Mouse (Mus musculus): ENCODE results near the gene Arhgap25. TPM values are rescaled to one million over a fixed set of nuclear protein-coding genes. Genes with fewer than 3 reads are reported as not detected.
"Not testable (repeated sequence)": the region's sequence is repeated elsewhere in the genome, so short reads cannot be mapped to it uniquely, and the experiment has no call there.

Gene Arhgap25
- total and polyA plus RNA-seq, 2 experiments = 0.40 to 1.6 TPM

- DNase-seq (ENCODE audit: extremely low read depth, low read depth, low spot score) = no peak
- Histone ChIP-seq H3K4me3 (ENCODE audit: insufficient read depth, low read depth, low read length) (no peak overlapping the region), H3K79me2 (ENCODE audit: control insufficient read depth, insufficient read depth, low read length) (no peaks in the 10 kb centered on the region), H3K36me3 (ENCODE audit: control insufficient read depth, insufficient read depth, low read length) (no peaks in the 10 kb centered on the region), H3K9ac (ENCODE audit: low read depth, low read length) (no peak overlapping the region), H3K27ac (replicated peaks; ENCODE audit: insufficient read depth, low read depth, low read length) (no peak overlapping the region), H3K4me1 (ENCODE audit: control insufficient read depth, insufficient read depth, low read length) (no peaks in the 10 kb centered on the region), H3K27me3 (ENCODE audit: control insufficient read depth, insufficient read depth, low read length) (no peaks in the 10 kb centered on the region)
- TF ChIP-seq CTCF (IDR thresholded peaks at IDR 0.05; ENCODE audit: low read depth, low read length) = no peak
- TF ChIP-seq POLR2A (IDR thresholded peaks at IDR 0.05; ENCODE audit: extremely low read depth, insufficient read depth, low read length) = no peak
- 84% methylated on average over 7 of the region's 7 CpGs for WGBS
These were observed 9.3 kb downstream of the Arhgap25 start for GRCm38 (mm10) chr6:87523736-87524135.

DNA sequence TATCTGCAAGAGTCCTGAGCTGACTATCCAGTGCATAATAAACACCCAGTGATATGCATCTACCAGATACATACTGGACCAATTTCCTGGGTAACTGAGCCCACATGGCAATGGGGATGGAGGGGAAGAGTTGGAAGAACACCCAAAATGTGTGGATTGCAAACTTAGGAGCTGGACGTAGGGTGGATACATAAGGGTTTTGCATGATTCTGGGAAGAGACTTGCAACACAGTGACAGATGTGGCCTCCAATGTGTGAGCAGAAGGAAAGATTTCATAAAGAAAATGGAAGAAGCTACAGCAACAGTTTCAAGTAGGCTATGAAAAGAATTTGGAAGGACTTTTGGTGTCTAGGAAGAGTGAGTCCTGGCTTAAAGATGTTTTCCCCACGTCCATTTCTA lies 10.0 kb downstream of the Arhgap25 start:
- Histone ChIP-seq H3K79me2 (ENCODE audit: control insufficient read depth, insufficient read depth, low read length) (no peaks in the 10 kb centered on the region), H3K27me3 (ENCODE audit: control insufficient read depth, insufficient read depth, low read length) (no peaks in the 10 kb centered on the region), H3K4me3 (ENCODE audit: insufficient read depth, low read depth, low read length) (no peak overlapping the region), H3K9ac (ENCODE audit: low read depth, low read length) (no peak overlapping the region), H3K27ac (replicated peaks; ENCODE audit: insufficient read depth, low read depth, low read length) (no peak overlapping the region), H3K36me3 (ENCODE audit: control insufficient read depth, insufficient read depth, low read length) (no peaks in the 10 kb centered on the region), H3K4me1 (ENCODE audit: control insufficient read depth, insufficient read depth, low read length) (no peaks in the 10 kb centered on the region)
- no peak for DNase-seq (ENCODE audit: extremely low read depth, low read depth, low spot score)
- 80% methylated on average over 2 of the region's 2 CpGs for WGBS
- TF ChIP-seq CTCF (IDR thresholded peaks at IDR 0.05; ENCODE audit: low read depth, low read length) = no peak
- no peak for TF ChIP-seq POLR2A (IDR thresholded peaks at IDR 0.05; ENCODE audit: extremely low read depth, insufficient read depth, low read length)

GRCm38 (mm10) chr6:87522236-87522635 lies 10.8 kb downstream of the Arhgap25 start:
- Histone ChIP-seq H3K9ac (ENCODE audit: low read depth, low read length) (no peak overlapping the region), H3K4me3 (ENCODE audit: insufficient read depth, low read depth, low read length) (no peak overlapping the region), H3K4me1 (ENCODE audit: control insufficient read depth, insufficient read depth, low read length) (no peaks in the 10 kb centered on the region), H3K27me3 (ENCODE audit: control insufficient read depth, insufficient read depth, low read length) (no peaks in the 10 kb centered on the region), H3K27ac (replicated peaks; ENCODE audit: insufficient read depth, low read depth, low read length) (no peak overlapping the region), H3K36me3 (ENCODE audit: control insufficient read depth, insufficient read depth, low read length) (no peaks in the 10 kb centered on the region), H3K79me2 (ENCODE audit: control insufficient read depth, insufficient read depth, low read length) (no peaks in the 10 kb centered on the region)
- no peak for DNase-seq (ENCODE audit: extremely low read depth, low read depth, low spot score)
- TF ChIP-seq POLR2A (IDR thresholded peaks at IDR 0.05; ENCODE audit: extremely low read depth, insufficient read depth, low read length) (no peak), CTCF (IDR thresholded peaks at IDR 0.05; ENCODE audit: low read depth, low read length) (peak; percentile 24; the same call in 1 of the 2 replicates)
- WGBS = 44% methylated on average over 3 of the region's 3 CpGs

DNA sequence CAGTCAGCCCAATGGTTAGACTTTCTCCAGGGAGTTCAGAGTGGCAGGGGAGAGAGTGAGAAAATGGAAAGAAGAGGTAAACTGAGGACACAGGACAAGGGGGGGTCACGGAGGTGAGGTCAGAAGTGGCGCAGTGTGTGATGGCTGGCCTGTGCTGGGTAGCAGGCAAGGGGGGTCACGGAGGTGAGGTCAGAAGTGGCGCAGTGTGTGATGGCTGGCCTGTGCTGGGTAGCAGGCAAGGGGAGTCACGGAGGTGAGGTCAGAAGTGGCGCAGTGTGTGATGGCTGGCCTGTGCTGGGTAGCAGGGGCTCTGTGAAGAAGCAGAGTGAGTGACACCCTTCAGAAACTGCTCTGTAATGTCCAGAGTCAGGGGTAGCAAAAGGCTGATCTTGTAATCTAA lies 11.4 kb downstream of the Arhgap25 start:
- not testable (repeated sequence) for H3K9ac ChIP-seq (ENCODE audit: low read depth, low read length); H3K36me3 ChIP-seq (ENCODE audit: control insufficient read depth, insufficient read depth, low read length); DNase-seq (ENCODE audit: extremely low read depth, low read depth, low spot score); H3K79me2 ChIP-seq (ENCODE audit: control insufficient read depth, insufficient read depth, low read length); H3K27ac ChIP-seq (replicated peaks; ENCODE audit: insufficient read depth, low read depth, low read length); H3K4me1 ChIP-seq (ENCODE audit: control insufficient read depth, insufficient read depth, low read length); H3K4me3 ChIP-seq (ENCODE audit: insufficient read depth, low read depth, low read length); H3K27me3 ChIP-seq (ENCODE audit: control insufficient read depth, insufficient read depth, low read length)
- 86% methylated on average over 6 of the region's 6 CpGs for WGBS

DNA sequence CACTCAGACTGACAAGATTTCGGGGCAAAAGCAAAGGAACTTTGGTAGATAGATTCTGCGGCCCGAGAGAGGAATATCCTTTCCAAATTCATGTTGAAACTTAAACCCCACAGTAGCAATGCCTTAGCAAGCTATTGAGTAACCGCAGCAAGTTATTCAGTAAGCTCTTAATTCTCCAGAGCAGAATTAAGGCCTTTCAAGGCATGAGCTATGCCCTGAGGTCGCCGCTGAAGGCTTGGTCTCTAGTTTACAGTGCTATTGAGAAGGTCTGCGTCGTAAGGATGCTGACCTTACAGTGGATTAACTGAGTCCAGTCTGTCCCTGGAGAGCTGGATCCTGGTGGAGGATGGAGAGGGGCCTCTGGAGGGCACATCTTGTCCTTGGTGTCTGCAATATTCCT lies 12.5 kb downstream of the Arhgap25 start:
- H3K4me3 ChIP-seq (ENCODE audit: insufficient read depth, low read depth, low read length) = no peak overlapping the region
- H3K79me2 ChIP-seq (ENCODE audit: control insufficient read depth, insufficient read depth, low read length) = no peaks in the 10 kb centered on the region
- no peak overlapping the region for H3K27ac ChIP-seq (replicated peaks; ENCODE audit: insufficient read depth, low read depth, low read length)
- H3K4me1 ChIP-seq (ENCODE audit: control insufficient read depth, insufficient read depth, low read length) = no peaks in the 10 kb centered on the region
- H3K9ac ChIP-seq (ENCODE audit: low read depth, low read length) = no peak overlapping the region
- TF ChIP-seq CTCF (IDR thresholded peaks at IDR 0.05; ENCODE audit: low read depth, low read length) (no peak), POLR2A (IDR thresholded peaks at IDR 0.05; ENCODE audit: extremely low read depth, insufficient read depth, low read length) (no peak)
- no peaks in the 10 kb centered on the region for H3K36me3 ChIP-seq (ENCODE audit: control insufficient read depth, insufficient read depth, low read length)
- 81% methylated on average over 8 of the region's 8 CpGs for WGBS
- DNase-seq (ENCODE audit: extremely low read depth, low read depth, low spot score) = no peak
- H3K27me3 ChIP-seq (ENCODE audit: control insufficient read depth, insufficient read depth, low read length) = no peaks in the 10 kb centered on the region

DNA sequence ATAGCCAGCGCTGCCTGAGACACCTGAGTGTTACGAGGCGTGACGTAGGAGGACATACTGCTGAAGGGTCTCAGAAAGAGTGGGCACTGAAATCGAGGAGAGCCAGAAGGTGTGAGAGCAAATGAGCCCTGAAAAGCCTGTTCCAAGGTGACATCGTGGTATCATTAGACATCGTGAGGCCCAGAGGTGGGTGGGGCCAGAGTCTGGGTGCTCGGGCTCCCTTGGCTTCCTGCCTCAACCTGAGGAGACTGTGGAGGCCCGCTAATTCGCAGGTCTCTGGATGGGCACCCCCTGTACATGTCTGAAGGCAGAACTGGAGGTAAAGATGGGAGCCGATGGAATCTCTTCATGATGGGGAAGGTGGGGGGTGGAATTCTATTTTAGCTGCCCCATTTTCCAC lies 13.2 kb downstream of the Arhgap25 start:
- TF ChIP-seq POLR2A (IDR thresholded peaks at IDR 0.05; ENCODE audit: extremely low read depth, insufficient read depth, low read length) (no peak), CTCF (IDR thresholded peaks at IDR 0.05; ENCODE audit: low read depth, low read length) (no peak)
- 85% methylated on average over 11 of the region's 11 CpGs for WGBS
- DNase-seq (ENCODE audit: extremely low read depth, low read depth, low spot score) = no peak
- no peaks in the 10 kb centered on the region for H3K36me3 ChIP-seq (ENCODE audit: control insufficient read depth, insufficient read depth, low read length)
- H3K27ac ChIP-seq (replicated peaks; ENCODE audit: insufficient read depth, low read depth, low read length) = no peak overlapping the region
- H3K79me2 ChIP-seq (ENCODE audit: control insufficient read depth, insufficient read depth, low read length) = no peaks in the 10 kb centered on the region
- no peak overlapping the region for H3K4me3 ChIP-seq (ENCODE audit: insufficient read depth, low read depth, low read length)
- no peaks in the 10 kb centered on the region for H3K4me1 ChIP-seq (ENCODE audit: control insufficient read depth, insufficient read depth, low read length)
- H3K9ac ChIP-seq (ENCODE audit: low read depth, low read length) = no peak overlapping the region
- H3K27me3 ChIP-seq (ENCODE audit: control insufficient read depth, insufficient read depth, low read length) = no peaks in the 10 kb centered on the region
